Mouse (Mus musculus): ENCODE measurements around the gene Gm20683. TPM values are rescaled to one million over a fixed set of nuclear protein-coding genes. Genes with fewer than 3 reads are reported as not detected.
A peak's percentile ranks its signal among the peaks of the same experiment; 100 is the strongest.

The Gm20683 gene
- polyA plus RNA-seq, 1 experiment from 2014 or later: 1.6 TPM

- H3K36me3 ChIP-seq (ENCODE audit: control insufficient read depth, insufficient read depth, low read length): no peaks in the 10 kb centered on the region
- no peaks in the 10 kb centered on the region for H3K27me3 ChIP-seq (replicated peaks; ENCODE audit: control insufficient read depth, insufficient read depth, low read length)
- peak within 1 kb of the TSS; percentile 70 for H3K4me2 ChIP-seq (ENCODE audit: low read length)
- H3K9ac ChIP-seq (ENCODE audit: low read length): peak within 1 kb of the TSS; percentile 34
- peaks cover 7% of the 10 kb centered on the region; the same call in 1 of the 2 replicates for H3K4me1 ChIP-seq (replicated peaks; ENCODE audit: control insufficient read depth, insufficient read depth, low read length)
- DNase-seq (ENCODE audit: low spot score) (peak; percentile 85), ATAC-seq (replicated peaks; ENCODE audit: low FRiP score, low TSS enrichment, low read depth) (peak; percentile 82)
- no peak within 1 kb of the TSS for H3K27ac ChIP-seq (ENCODE audit: low read depth)
- peak within 1 kb of the TSS; percentile 72 for H3K4me3 ChIP-seq (ENCODE audit: low read depth, low read length)
- H3K9me3 ChIP-seq (ENCODE audit: control insufficient read depth, low read length): no peaks in the 10 kb centered on the region
- under 1% methylated on average over 15 of the region's 24 CpGs for WGBS
Measured at GRCm38 (mm10) chr17:25868601-25869191, 27.1 kb upstream of the Gm20683 start, which contains the start of gene Mcrip2. TSS of gene Mcrip2 (minus strand) at chr17:25868764.

- Histone ChIP-seq H3K36me3 (ENCODE audit: control insufficient read depth, insufficient read depth, low read length) (no peaks in the 10 kb centered on the region), H3K27me3 (replicated peaks; ENCODE audit: control insufficient read depth, insufficient read depth, low read length) (no peaks in the 10 kb centered on the region), H3K27ac (ENCODE audit: low read depth) (no peak overlapping the region), H3K4me3 (ENCODE audit: low read depth, low read length) (peak overlapping the region; percentile 72), H3K4me1 (replicated peaks; ENCODE audit: control insufficient read depth, insufficient read depth, low read length) (peaks cover 7% of the 10 kb centered on the region; the same call in 1 of the 2 replicates), H3K9ac (ENCODE audit: low read length) (peak overlapping the region; percentile 34), H3K4me2 (ENCODE audit: low read length) (peak overlapping the region; percentile 70), H3K9me3 (ENCODE audit: control insufficient read depth, low read length) (no peaks in the 10 kb centered on the region)
- DNase-seq (ENCODE audit: low spot score) (peak; percentile 73), ATAC-seq (replicated peaks; ENCODE audit: low FRiP score, low TSS enrichment, low read depth) (peak; percentile 61)
- WGBS: under 1% methylated on average over 40 of the region's 42 CpGs
Measured at GRCm38 (mm10) chr17:25867836-25868600, 26.5 kb upstream of the Gm20683 start.

- H3K27me3 ChIP-seq (replicated peaks; ENCODE audit: control insufficient read depth, insufficient read depth, low read length): no peaks in the 10 kb centered on the region
- no peaks in the 10 kb centered on the region for H3K9me3 ChIP-seq (ENCODE audit: control insufficient read depth, low read length)
- H3K4me1 ChIP-seq (replicated peaks; ENCODE audit: control insufficient read depth, insufficient read depth, low read length): peaks cover 7% of the 10 kb centered on the region; the same call in 1 of the 2 replicates
- no peak for ATAC-seq (replicated peaks; ENCODE audit: low FRiP score, low TSS enrichment, low read depth)
- peak overlapping the region; percentile 72 for H3K4me3 ChIP-seq (ENCODE audit: low read depth, low read length)
- peak overlapping the region; percentile 70 for H3K4me2 ChIP-seq (ENCODE audit: low read length)
- no peaks in the 10 kb centered on the region for H3K36me3 ChIP-seq (ENCODE audit: control insufficient read depth, insufficient read depth, low read length)
- no peak for DNase-seq (ENCODE audit: low spot score)
- no peak overlapping the region for H3K27ac ChIP-seq (ENCODE audit: low read depth)
- H3K9ac ChIP-seq (ENCODE audit: low read length): peak overlapping the region; percentile 34
- 18% methylated on average over 7 of the region's 7 CpGs for WGBS
Measured at GRCm38 (mm10) chr17:25867509-25867835, 25.9 kb upstream of the Gm20683 start.

- no peaks in the 10 kb centered on the region for H3K27me3 ChIP-seq (replicated peaks; ENCODE audit: control insufficient read depth, insufficient read depth, low read length)
- H3K27ac ChIP-seq (ENCODE audit: low read depth): no peak overlapping the region
- no peak for ATAC-seq (replicated peaks; ENCODE audit: low FRiP score, low TSS enrichment, low read depth)
- no peaks in the 10 kb centered on the region for H3K36me3 ChIP-seq (ENCODE audit: control insufficient read depth, insufficient read depth, low read length)
- no peak overlapping the region for H3K4me2 ChIP-seq (ENCODE audit: low read length)
- no peaks in the 10 kb centered on the region for H3K9me3 ChIP-seq (ENCODE audit: control insufficient read depth, low read length)
- H3K9ac ChIP-seq (ENCODE audit: low read length): no peak overlapping the region
- H3K4me1 ChIP-seq (replicated peaks; ENCODE audit: control insufficient read depth, insufficient read depth, low read length): peaks cover 7% of the 10 kb centered on the region; the same call in 1 of the 2 replicates
- no peak for DNase-seq (ENCODE audit: low spot score)
- WGBS: 83% methylated on average over 3 of the region's 3 CpGs
- no peak overlapping the region for H3K4me3 ChIP-seq (ENCODE audit: low read depth, low read length)
Measured at GRCm38 (mm10) chr17:25866172-25866571, 24.6 kb upstream of the Gm20683 start.

- Histone ChIP-seq H3K9ac (ENCODE audit: low read length) (no peak overlapping the region), H3K36me3 (ENCODE audit: control insufficient read depth, insufficient read depth, low read length) (no peaks in the 10 kb centered on the region), H3K27ac (ENCODE audit: low read depth) (no peak overlapping the region), H3K4me1 (replicated peaks; ENCODE audit: control insufficient read depth, insufficient read depth, low read length) (peaks cover 14% of the 10 kb centered on the region; the same call in 1 of the 2 replicates), H3K27me3 (replicated peaks; ENCODE audit: control insufficient read depth, insufficient read depth, low read length) (no peaks in the 10 kb centered on the region), H3K4me2 (ENCODE audit: low read length) (no peak overlapping the region), H3K4me3 (ENCODE audit: low read depth, low read length) (no peak overlapping the region), H3K9me3 (ENCODE audit: control insufficient read depth, low read length) (no peaks in the 10 kb centered on the region)
- ATAC-seq (replicated peaks; ENCODE audit: low FRiP score, low TSS enrichment, low read depth): no peak
- WGBS: 89% methylated on average over 11 of the region's 11 CpGs
- no peak for DNase-seq (ENCODE audit: low spot score)
Measured at GRCm38 (mm10) chr17:25865288-25865687, 23.7 kb upstream of the Gm20683 start.

GRCm38 (mm10) chr17:25864311-25864710, 22.7 kb upstream of the Gm20683 start:
- DNase-seq (ENCODE audit: low spot score) (no peak), ATAC-seq (replicated peaks; ENCODE audit: low FRiP score, low TSS enrichment, low read depth) (no peak)
- Histone ChIP-seq H3K9me3 (ENCODE audit: control insufficient read depth, low read length) (no peaks in the 10 kb centered on the region), H3K27me3 (replicated peaks; ENCODE audit: control insufficient read depth, insufficient read depth, low read length) (no peaks in the 10 kb centered on the region), H3K9ac (ENCODE audit: low read length) (no peak overlapping the region), H3K36me3 (ENCODE audit: control insufficient read depth, insufficient read depth, low read length) (no peaks in the 10 kb centered on the region), H3K27ac (ENCODE audit: low read depth) (no peak overlapping the region), H3K4me1 (replicated peaks; ENCODE audit: control insufficient read depth, insufficient read depth, low read length) (peaks cover 16% of the 10 kb centered on the region), H3K4me2 (ENCODE audit: low read length) (no peak overlapping the region), H3K4me3 (ENCODE audit: low read depth, low read length) (no peak overlapping the region)
- 89% methylated on average over 14 of the region's 14 CpGs for WGBS

GRCm38 (mm10) chr17:25863681-25864080, 22.1 kb upstream of the Gm20683 start:
- H3K9me3 ChIP-seq (ENCODE audit: control insufficient read depth, low read length): no peaks in the 10 kb centered on the region
- H3K9ac ChIP-seq (ENCODE audit: low read length): no peak overlapping the region
- WGBS: 84% methylated on average over 6 of the region's 6 CpGs
- DNase-seq (ENCODE audit: low spot score) (no peak), ATAC-seq (replicated peaks; ENCODE audit: low FRiP score, low TSS enrichment, low read depth) (no peak)
- peaks cover 16% of the 10 kb centered on the region for H3K4me1 ChIP-seq (replicated peaks; ENCODE audit: control insufficient read depth, insufficient read depth, low read length)
- H3K27me3 ChIP-seq (replicated peaks; ENCODE audit: control insufficient read depth, insufficient read depth, low read length): no peaks in the 10 kb centered on the region
- no peaks in the 10 kb centered on the region for H3K36me3 ChIP-seq (ENCODE audit: control insufficient read depth, insufficient read depth, low read length)
- H3K4me3 ChIP-seq (ENCODE audit: low read depth, low read length): no peak overlapping the region
- no peak overlapping the region for H3K4me2 ChIP-seq (ENCODE audit: low read length)
- H3K27ac ChIP-seq (ENCODE audit: low read depth): no peak overlapping the region

- H3K9ac ChIP-seq (ENCODE audit: low read length): peak overlapping the region; percentile 75
- whole genome bisulfite sequencing: 11% methylated on average over 6 of the region's 6 CpGs
- ATAC-seq (replicated peaks; ENCODE audit: low FRiP score, low TSS enrichment, low read depth) (no peak), DNase-seq (ENCODE audit: low spot score) (no peak)
- H3K27ac ChIP-seq (ENCODE audit: low read depth): peak overlapping the region; percentile 83
- no peaks in the 10 kb centered on the region; the same call in 1 of the 2 replicates for H3K36me3 ChIP-seq (ENCODE audit: control insufficient read depth, insufficient read depth, low read length)
- H3K4me2 ChIP-seq (ENCODE audit: low read length): peak overlapping the region; percentile 75
- H3K4me1 ChIP-seq (replicated peaks; ENCODE audit: control insufficient read depth, insufficient read depth, low read length): peaks cover 9% of the 10 kb centered on the region
- H3K27me3 ChIP-seq (replicated peaks; ENCODE audit: control insufficient read depth, insufficient read depth, low read length): no peaks in the 10 kb centered on the region
- peak overlapping the region; percentile 63 for H3K4me3 ChIP-seq (ENCODE audit: low read depth, low read length)
- no peaks in the 10 kb centered on the region for H3K9me3 ChIP-seq (ENCODE audit: control insufficient read depth, low read length)
Measured at GRCm38 (mm10) chr17:25861704-25862612, 20.4 kb upstream of the Gm20683 start.

Measured in intestine, embryonic 14.5 days (tissue).